Mouse (Mus musculus) ovary, adult 18-20 months (tissue): ENCODE measurements around the gene Vrtn.

Experiments
- DNase-seq: peaks from one replicate; pipeline ENCODE4 v3.0.0; 2022; ENCODE audit warnings: low spot score, mixed read lengths

The Vrtn gene

GRCm38 (mm10) chr12:84689051-84689450 lies 48.2 kb downstream of the Vrtn start:
- no peak for DNase-seq

GRCm38 (mm10) chr12:84691347-84691746 lies 50.5 kb downstream of the Vrtn start:
- DNase-seq, result no peak

- no peak for DNase-seq
Observed at GRCm38 (mm10) chr12:84692141-84692540, 51.3 kb downstream of the Vrtn start.

GRCm38 (mm10) chr12:84698319-84699081 lies 57.7 kb downstream of the Vrtn start, which contains the start of gene Syndig1l:
Syndig1l (minus strand) TSS chr12:84698831.
- DNase-seq, result peak; percentile 52
